Comparison of ENCODE assay signal across 15 mouse cellular contexts in the genomic region with DNA sequence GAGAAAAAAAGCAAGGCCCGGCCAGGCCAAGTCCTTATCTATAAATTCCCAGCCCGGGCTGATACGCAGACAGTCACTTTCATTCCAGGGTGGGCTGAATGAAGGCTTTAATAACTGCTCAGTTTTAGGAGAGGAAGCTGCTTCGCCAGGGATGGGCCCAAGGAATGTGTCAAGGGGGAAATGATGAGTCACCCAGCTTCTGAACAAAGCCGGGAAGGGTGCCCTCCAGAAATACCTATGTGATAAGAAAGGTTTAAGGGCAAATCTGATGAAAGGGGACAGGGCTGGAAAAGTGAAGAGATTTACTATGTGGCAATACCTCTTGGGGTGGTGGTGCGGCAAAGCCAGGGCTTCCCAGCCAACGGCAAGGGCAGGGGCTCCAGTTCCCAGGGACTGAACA.
A peak's percentile ranks its signal among the peaks of the same experiment; 100 is the strongest.
DNase-seq lines count a peak whose midpoint lies in the region; ATAC-seq lines count a peak whose summit lies in the region.
"Had no signal": no experiment of that assay in that cellular context is flagged by ENCODE, and none has a peak within 500 bp of the region (broad histone marks: within the 10 kb centered on the region; RNA-seq: fewer than 3 reads in every experiment).

No protein-coding gene starts in this region.

- peak; percentile 91 for DNase-seq in heart, adult 11 months
- no peak for DNase-seq in heart, adult 8-10 months (ENCODE audit: low spot score)
- DNase-seq in 3134 (ENCODE audit: extremely low read depth, insufficient read length, low spot score) (peak; percentile 6), NIH3T3 (ENCODE audit: low read depth) (peak; percentile 10)
- peak; percentile 19 to 27 for DNase-seq in heart, postnatal 10 days
- no peak for DNase-seq in left cerebral cortex, postnatal 4 days
- DNase-seq in T-cell, adult 2 months (ENCODE audit: low spot score): no peak
- DNase-seq: cerebellum, adult 11 months; gastrocnemius, postnatal 10 days; kidney, postnatal 25 days; liver, embryonic 13.5 days; right cerebral cortex, postnatal 25 days had no signal

- intact Hi-C loops in heart, postnatal 10 days (cut with DNase I): no loop called here
- intact Hi-C loops in left cerebral cortex, postnatal 4 days (cut with DNase I): no loop called here

- no peak for ATAC-seq in erythroblast, adult 5-6 weeks (replicated peaks; ENCODE audit: low FRiP score, poor library complexity, severe bottlenecking)
- ATAC-seq: forebrain, embryonic 15.5 days; inflammation-experienced regulatory T-cells, adult 6 months had no signal

Comparison
In these comparisons a context has a peak if more than half of its experiments do, and no peak if none do; other contexts are left out.
1. DNase-seq: peak in heart, adult 11 months (single experiment), 3134 (single experiment), NIH3T3 (single experiment) and heart, postnatal 10 days (2 of 2); none in heart, adult 8-10 months (single experiment), left cerebral cortex, postnatal 4 days (single experiment) and T-cell, adult 2 months (single experiment).